Mouse (Mus musculus) yolk sac, embryonic 10.5 days (tissue): ENCODE measurements around the gene Tgm3.

Experiments
- DNase-seq: peaks from one replicate; pipeline ENCODE4 v3.0.0-alpha.2; 2017; ENCODE audit warnings: low spot score

Tgm3 gene

GRCm38 (mm10) chr2:130070396-130070795 is 58.2 kb downstream of the Tgm3 start:
- no peak for DNase-seq
